Mouse (Mus musculus): ENCODE measurements around the gene Psapl1. TPM values are rescaled to one million over a fixed set of nuclear protein-coding genes. Genes with fewer than 3 reads are reported as not detected.

Psapl1 gene
- total and polyA plus RNA-seq, 3 experiments = not detected

DNA sequence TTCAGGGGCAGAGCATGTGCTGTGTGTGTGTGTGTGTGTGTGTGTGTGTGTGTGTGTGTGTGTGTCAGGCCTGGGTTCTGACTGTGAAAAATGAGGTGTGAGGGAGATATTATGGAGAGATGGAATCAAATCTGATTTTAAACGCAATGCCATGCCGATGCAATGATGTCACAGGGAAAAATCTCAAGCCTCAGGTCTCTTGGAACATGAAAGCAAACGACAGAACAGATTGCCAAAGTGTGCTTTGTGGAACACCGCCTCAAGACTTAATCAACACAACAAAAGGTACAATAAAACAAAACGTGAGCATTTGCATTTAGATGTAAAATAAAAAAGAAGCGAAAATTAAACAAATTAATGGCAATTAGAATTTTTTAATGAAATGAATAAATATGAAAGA lies 16.8 kb downstream of the Psapl1 start:
- no peaks in the 10 kb centered on the region for H3K36me3 ChIP-seq (ENCODE audit: control insufficient read depth in 1 of 2, insufficient read depth in 2 of 2, low read length in 2 of 2)
- H3K79me2 ChIP-seq (ENCODE audit: control insufficient read depth, insufficient read depth, low read length, poor library complexity) = no peaks in the 10 kb centered on the region
- no peak for DNase-seq (ENCODE audit: low read depth, low spot score)
- TF ChIP-seq ELF1 (IDR thresholded peaks at IDR 0.05; ENCODE audit: low read depth, low read length) = no peak
- TF ChIP-seq ETS1 (IDR thresholded peaks at IDR 0.05; ENCODE audit: low read depth, low read length) = no peak
- TF ChIP-seq GABPA (IDR thresholded peaks at IDR 0.05; ENCODE audit: low read depth, low read length) = no peak
- no peak for TF ChIP-seq HCFC1 (IDR thresholded peaks at IDR 0.05; ENCODE audit: low read depth, low read length)
- H3K9ac ChIP-seq (ENCODE audit: control insufficient read depth, low read depth, low read length, poor library complexity, severe bottlenecking) = no peak overlapping the region
- H3K4me3 ChIP-seq (ENCODE audit: control insufficient read depth in 1 of 2, insufficient read depth in 1 of 2, low read depth in 2 of 2, low read length in 2 of 2) = no peak overlapping the region
- no peaks in the 10 kb centered on the region for H3K4me1 ChIP-seq (ENCODE audit: control insufficient read depth in 1 of 2, insufficient read depth in 2 of 2, low read length in 2 of 2)
- no peaks in the 10 kb centered on the region for H3K27me3 ChIP-seq (ENCODE audit: control insufficient read depth in 1 of 2, insufficient read depth in 2 of 2, low read length in 2 of 2)
- H3K9me3 ChIP-seq (replicated peaks; ENCODE audit: insufficient read depth, low read length) = no peaks in the 10 kb centered on the region; the same call in 1 of the 2 replicates
- H3K27ac ChIP-seq (ENCODE audit: control insufficient read depth, low read depth, low read length) = no peak overlapping the region

DNA sequence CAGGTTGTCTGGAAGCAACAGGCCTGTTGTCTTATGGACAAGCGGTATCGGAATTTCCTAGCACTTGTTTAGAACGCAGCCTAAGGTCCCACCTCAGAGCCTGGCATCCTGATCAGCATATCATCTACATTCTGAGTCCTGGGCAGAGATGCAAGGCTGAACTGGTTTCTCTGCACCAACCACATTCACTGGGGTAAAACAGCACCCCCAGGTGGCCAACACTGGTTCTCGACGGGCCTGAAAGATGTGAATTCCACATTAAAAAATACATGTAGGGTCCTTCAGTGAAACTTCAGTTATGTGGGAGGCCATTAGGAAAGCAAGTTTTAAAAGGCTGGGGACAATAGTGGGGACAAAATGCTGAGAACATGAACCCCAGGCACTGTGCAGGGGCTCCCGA lies 20.0 kb downstream of the Psapl1 start:
- no peak for DNase-seq (ENCODE audit: low read depth, low spot score)
- no peaks in the 10 kb centered on the region for H3K27me3 ChIP-seq (ENCODE audit: control insufficient read depth in 1 of 2, insufficient read depth in 2 of 2, low read length in 2 of 2)

DNA sequence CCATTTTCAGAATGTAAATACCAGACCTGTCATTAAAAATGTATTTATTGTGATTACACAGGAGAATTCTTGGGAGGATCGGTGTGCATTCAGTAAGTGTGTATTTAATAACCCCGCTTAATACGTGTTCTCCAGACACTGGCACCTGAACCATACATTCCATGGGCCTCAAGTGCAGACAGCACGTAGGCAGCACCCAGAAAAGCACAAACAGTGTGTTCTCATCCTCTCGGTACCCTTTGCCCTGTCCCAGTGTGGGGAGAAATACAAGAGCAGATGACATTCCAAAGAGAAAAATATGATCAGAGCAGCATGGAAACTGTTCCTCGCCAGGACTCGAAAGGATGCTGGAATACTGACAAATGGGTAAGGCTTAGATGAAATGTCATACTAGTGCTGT lies 22.0 kb downstream of the Psapl1 start:
- H3K36me3 ChIP-seq (ENCODE audit: control insufficient read depth in 1 of 2, insufficient read depth in 2 of 2, low read length in 2 of 2) = no peaks in the 10 kb centered on the region
- no peak overlapping the region for H3K9ac ChIP-seq (ENCODE audit: control insufficient read depth, low read depth, low read length, poor library complexity, severe bottlenecking)
- no peak for DNase-seq (ENCODE audit: low read depth, low spot score)
- TF ChIP-seq TCF12 (IDR thresholded peaks at IDR 0.05; ENCODE audit: low read depth, low read length) = no peak
- no peak for TF ChIP-seq TBP (IDR thresholded peaks at IDR 0.05; ENCODE audit: low read depth, low read length)
- no peaks in the 10 kb centered on the region for H3K27me3 ChIP-seq (ENCODE audit: control insufficient read depth in 1 of 2, insufficient read depth in 2 of 2, low read length in 2 of 2)
- H3K27ac ChIP-seq (ENCODE audit: control insufficient read depth, low read depth, low read length) = no peak overlapping the region
- no peaks in the 10 kb centered on the region for H3K79me2 ChIP-seq (ENCODE audit: control insufficient read depth, insufficient read depth, low read length, poor library complexity)
- H3K4me1 ChIP-seq (ENCODE audit: control insufficient read depth in 1 of 2, insufficient read depth in 2 of 2, low read length in 2 of 2) = no peaks in the 10 kb centered on the region
- H3K4me3 ChIP-seq (ENCODE audit: control insufficient read depth in 1 of 2, insufficient read depth in 1 of 2, low read depth in 2 of 2, low read length in 2 of 2) = no peak overlapping the region
- no peaks in the 10 kb centered on the region; the same call in 1 of the 2 replicates for H3K9me3 ChIP-seq (replicated peaks; ENCODE audit: insufficient read depth, low read length)

More for the DNA sequence above, 20.0 kb downstream of the Psapl1 start:
- Histone ChIP-seq H3K9me3 (replicated peaks; ENCODE audit: insufficient read depth, low read length) (no peaks in the 10 kb centered on the region; the same call in 1 of the 2 replicates), H3K4me3 (ENCODE audit: control insufficient read depth in 1 of 2, insufficient read depth in 1 of 2, low read depth in 2 of 2, low read length in 2 of 2) (no peak overlapping the region), H3K4me1 (ENCODE audit: control insufficient read depth in 1 of 2, insufficient read depth in 2 of 2, low read length in 2 of 2) (no peaks in the 10 kb centered on the region), H3K36me3 (ENCODE audit: control insufficient read depth in 1 of 2, insufficient read depth in 2 of 2, low read length in 2 of 2) (no peaks in the 10 kb centered on the region), H3K9ac (ENCODE audit: control insufficient read depth, low read depth, low read length, poor library complexity, severe bottlenecking) (no peak overlapping the region), H3K27ac (ENCODE audit: control insufficient read depth, low read depth, low read length) (no peak overlapping the region), H3K79me2 (ENCODE audit: control insufficient read depth, insufficient read depth, low read length, poor library complexity) (no peaks in the 10 kb centered on the region)
- TF ChIP-seq E2F4 (IDR thresholded peaks at IDR 0.05; ENCODE audit: borderline replicate concordance, low read depth, low read length) = no peak
- TF ChIP-seq MAX (IDR thresholded peaks at IDR 0.05; ENCODE audit: low read length) = no peak
- no peak for TF ChIP-seq UBTF (IDR thresholded peaks at IDR 0.05; ENCODE audit: borderline replicate concordance, insufficient read depth, low read depth, low read length)
- TF ChIP-seq ZC3H11A (IDR thresholded peaks at IDR 0.05; ENCODE audit: low read depth, low read length) = no peak
- no peak for TF ChIP-seq MYB (IDR thresholded peaks at IDR 0.05; ENCODE audit: low read depth, low read length)
- TF ChIP-seq TCF12 (IDR thresholded peaks at IDR 0.05; ENCODE audit: low read depth, low read length) = no peak
- no peak for TF ChIP-seq USF1 (IDR thresholded peaks at IDR 0.05; ENCODE audit: low read depth, low read length)
- no peak for TF ChIP-seq MEF2A (IDR thresholded peaks at IDR 0.05; ENCODE audit: extremely low read depth, insufficient replicate concordance, low read depth, low read length, poor library complexity, severe bottlenecking)
- TF ChIP-seq ZNF384 (IDR thresholded peaks at IDR 0.05; ENCODE audit: low read depth, low read length) = no peak
